Mouse (Mus musculus) bone marrow, adult 2 months (tissue): ENCODE measurements around the gene Phc2. TPM values are rescaled to one million over a fixed set of nuclear protein-coding genes. Genes with fewer than 3 reads are reported as not detected.
"Not testable (repeated sequence)": the region's sequence is repeated elsewhere in the genome, so short reads cannot be mapped to it uniquely, and the experiment has no call there.

Experiments
- H3K27ac ChIP-seq: fragments of 200-500 bp; 2 replicates; pipeline ENCODE4 v1.5.1; 2012; ENCODE audit warnings: low read depth, mild to moderate bottlenecking, control low read depth, inconsistent platforms, low read length; ENCODE audit not compliant: control insufficient read depth, poor library complexity, insufficient read depth
- H3K4me1 ChIP-seq: fragments of 200-500 bp; 2 replicates; pipeline ENCODE4 v1.6.1; 2011; ENCODE audit warnings: low read length; ENCODE audit not compliant: control insufficient read depth, insufficient read depth
- H3K4me3 ChIP-seq: fragments of 200-500 bp; replicated peaks from 2 replicates; pipeline ENCODE3; 2011; ENCODE audit warnings: mild to moderate bottlenecking, low read depth, low read length, control low read depth; ENCODE audit not compliant: control insufficient read depth
- CTCF ChIP-seq: fragments of 200-500 bp; IDR thresholded peaks from 2 replicates; pipeline ENCODE4 v1.5.1; 2011; ENCODE audit warnings: low read length, control low read depth; ENCODE audit not compliant: control insufficient read depth, insufficient read depth
- POLR2A ChIP-seq: fragments of 200-500 bp; IDR thresholded peaks from 2 replicates; pipeline ENCODE4 v1.6.1; 2011; ENCODE audit warnings: low read depth, mild to moderate bottlenecking, control low read depth, low read length, borderline replicate concordance; ENCODE audit not compliant: control insufficient read depth
- WGBS: fragments of 180-500 bp; shearing (Covaris S2); methylation state at CpG from one replicate; pipeline ENCODE4 v1.1.7; 2018; 5-methylcytosine and 5-hydroxymethylcytosine counted together
- polyA plus RNA-seq: library from polyadenylated mRNA; stranded (reverse); fragments of >200 nt; gene quantifications from 2 replicates; pipeline ENCODE4 v1.2.4, GENCODE M21; 2011; ENCODE audit warnings: low replicate concordance; ENCODE audit not compliant: missing spikeins, insufficient read depth, insufficient read length

Phc2 gene
- polyA plus RNA-seq, 1 experiment: 36.8 TPM

DNA sequence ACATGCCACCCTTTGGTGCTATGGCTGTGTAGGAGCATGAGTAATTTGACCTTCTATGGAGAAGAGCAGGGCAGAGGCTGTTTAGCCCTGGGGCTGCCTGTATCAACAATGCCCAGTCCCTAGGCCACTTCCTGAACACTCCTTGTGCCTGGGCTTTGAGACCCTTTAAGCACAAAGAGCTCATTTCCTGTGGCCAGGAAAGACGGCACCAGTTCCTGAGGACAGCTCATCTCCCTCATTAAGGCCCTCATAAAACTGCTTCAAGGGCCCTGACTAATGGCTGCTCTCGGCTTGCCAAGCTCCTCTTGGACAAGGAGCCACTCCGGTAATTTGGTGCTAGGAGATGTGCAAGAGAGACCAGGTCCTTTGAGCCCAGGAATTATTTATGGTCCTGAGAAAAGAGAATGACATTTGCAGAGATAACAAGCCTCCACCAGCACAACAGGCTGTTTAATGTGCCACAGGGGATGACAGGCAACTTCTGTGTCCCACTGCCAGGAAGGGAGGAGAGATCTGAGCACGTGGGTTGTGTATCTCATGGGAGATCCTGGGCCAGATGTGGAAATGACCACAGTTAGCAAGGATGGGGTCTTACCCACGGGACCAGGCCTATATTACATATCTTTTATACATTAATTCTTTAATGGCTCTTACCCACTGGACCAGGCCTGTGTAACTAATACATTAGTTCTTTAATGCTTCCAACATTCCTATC lies 1.8 kb upstream of the Phc2 start:
- TF ChIP-seq CTCF (no peak), POLR2A (no peak)
- no peaks in the 10 kb centered on the region; the same call in 1 of the 2 replicates for H3K4me1 ChIP-seq
- H3K4me3 ChIP-seq: no peak overlapping the region
- WGBS: 35% methylated on average over 5 of the region's 5 CpGs
- no peak overlapping the region for H3K27ac ChIP-seq

- TF ChIP-seq POLR2A: no peak
- TF ChIP-seq CTCF: no peak
- Histone ChIP-seq H3K4me3 (peak overlapping the region; percentile 62), H3K27ac (no peak overlapping the region; the same call in 1 of the 2 replicates), H3K4me1 (no peaks in the 10 kb centered on the region; the same call in 1 of the 2 replicates)
- 3% methylated on average over 12 of the region's 12 CpGs for WGBS
Measured at GRCm38 (mm10) chr4:128655446-128655845, 944 bp downstream of the Phc2 start.

DNA sequence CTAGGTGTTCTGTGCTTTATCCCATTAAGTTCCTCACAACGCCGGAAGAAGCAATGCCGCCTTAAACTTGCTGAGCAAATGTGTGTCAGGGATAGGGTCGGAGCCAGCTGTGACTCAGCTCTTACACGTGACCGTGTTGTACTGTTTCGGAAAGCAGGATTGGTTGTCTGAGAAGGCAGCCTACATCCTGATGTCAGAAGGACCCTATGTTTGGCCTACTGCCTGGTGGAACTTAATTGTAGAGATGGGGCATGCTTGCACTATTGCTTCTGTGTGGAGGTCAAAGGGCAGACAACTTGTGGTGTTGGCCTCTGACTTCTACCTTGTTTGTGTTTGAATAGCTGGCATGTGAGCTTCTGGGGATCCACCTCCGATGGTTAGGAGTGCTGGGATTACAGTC lies 5.7 kb downstream of the Phc2 start:
- TF ChIP-seq POLR2A: no peak
- no peak for TF ChIP-seq CTCF
- WGBS: 82% methylated on average over 8 of the region's 8 CpGs
- no peak overlapping the region for H3K27ac ChIP-seq
- peaks cover 1% of the 10 kb centered on the region; the same call in 1 of the 2 replicates for H3K4me1 ChIP-seq
- no peak overlapping the region for H3K4me3 ChIP-seq

DNA sequence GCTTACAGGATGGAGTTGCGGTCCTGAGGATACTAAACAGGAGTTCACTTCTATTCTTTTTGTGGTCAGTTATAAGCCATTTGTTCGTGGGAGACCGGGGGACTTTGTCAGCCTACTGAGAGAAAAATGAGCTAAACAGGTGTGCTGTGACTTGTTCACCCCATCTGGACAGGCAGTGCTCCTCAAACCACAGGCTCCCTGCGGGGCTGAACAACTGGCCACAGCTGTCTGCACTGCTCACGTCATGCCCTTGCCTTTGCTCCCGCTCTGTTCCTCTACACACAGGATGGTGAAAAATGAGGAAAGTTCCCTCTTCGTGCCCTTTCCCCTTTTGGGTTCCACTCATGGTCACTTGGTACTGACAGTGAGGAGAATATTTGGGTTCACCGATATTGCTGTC lies 6.6 kb downstream of the Phc2 start:
- WGBS: 75% methylated on average over 8 of the region's 8 CpGs
- Histone ChIP-seq H3K4me3 (no peak overlapping the region), H3K4me1 (peaks cover 1% of the 10 kb centered on the region; the same call in 1 of the 2 replicates), H3K27ac (no peak overlapping the region)
- no peak for TF ChIP-seq POLR2A
- no peak for TF ChIP-seq CTCF

DNA sequence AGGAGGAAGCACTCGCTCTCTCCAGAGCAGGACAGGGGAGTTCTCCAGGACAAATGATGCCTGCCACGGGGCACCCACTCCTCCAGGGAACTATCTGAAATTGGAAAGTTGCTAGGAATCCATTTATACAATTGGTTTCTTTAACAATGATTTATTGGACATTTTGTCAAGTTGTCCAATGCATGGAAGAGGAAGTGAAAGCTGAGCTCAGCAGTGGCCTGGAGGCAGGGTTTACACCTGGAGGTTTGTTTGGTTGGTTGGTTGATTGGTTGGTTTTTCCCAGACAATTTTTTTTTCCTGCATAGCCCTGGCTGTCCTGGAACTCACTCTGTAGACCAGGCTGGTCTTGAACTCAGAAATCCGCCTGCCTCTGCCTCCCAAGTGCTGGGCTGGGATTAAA lies 9.5 kb downstream of the Phc2 start:
- Histone ChIP-seq H3K4me1 (peaks cover 1% of the 10 kb centered on the region; the same call in 1 of the 2 replicates), H3K4me3 (no peak overlapping the region), H3K27ac (no peak overlapping the region)
- TF ChIP-seq CTCF: no peak
- TF ChIP-seq POLR2A: no peak
- 47% methylated on average over 3 of the region's 3 CpGs for WGBS

GRCm38 (mm10) chr4:128666362-128666761 lies 11.9 kb downstream of the Phc2 start:
- 53% methylated on average over 7 of the region's 7 CpGs for WGBS
- not testable (repeated sequence) for H3K27ac ChIP-seq, H3K4me1 ChIP-seq, H3K4me3 ChIP-seq

DNA sequence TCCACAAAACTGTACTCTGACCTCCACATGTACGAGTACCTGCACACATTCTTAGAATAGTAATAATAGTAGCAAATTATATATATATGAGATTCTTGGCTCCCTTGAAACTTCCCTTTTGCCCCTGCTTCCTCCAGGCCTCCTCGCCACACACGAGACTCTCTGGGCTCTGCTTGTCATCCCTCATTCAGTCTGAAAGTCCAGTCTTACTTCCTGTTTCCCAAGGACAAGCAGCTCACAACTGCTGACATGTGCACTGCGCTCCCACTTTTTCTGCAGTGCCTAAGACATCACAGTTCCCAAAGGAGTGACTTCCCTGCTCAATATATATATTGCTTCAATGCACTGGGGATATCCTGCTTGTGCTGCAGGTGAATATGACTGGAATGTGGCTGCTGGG lies 12.7 kb downstream of the Phc2 start:
- H3K4me1 ChIP-seq, H3K4me3 ChIP-seq, H3K27ac ChIP-seq: not testable (repeated sequence)
- WGBS: 19% methylated on average over 4 of the region's 4 CpGs

DNA sequence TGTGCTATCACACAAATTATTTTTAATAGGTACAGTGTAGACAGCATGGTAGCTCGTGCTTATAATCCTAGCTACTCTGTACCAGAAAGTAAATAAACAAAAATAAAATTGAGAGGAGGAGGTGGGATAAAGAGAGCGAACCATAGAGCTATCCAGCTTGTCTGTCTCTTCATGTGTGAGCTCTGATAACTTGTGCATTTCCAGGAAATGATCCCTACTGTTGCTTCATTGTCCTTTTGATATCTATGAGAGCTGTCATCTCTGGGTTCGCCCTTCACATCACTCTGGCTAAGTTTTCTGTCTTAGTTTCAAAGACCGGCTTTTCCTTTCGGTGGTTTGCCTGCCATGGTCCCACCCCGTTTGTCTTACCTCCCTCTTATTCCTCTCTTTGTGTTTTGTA lies 14.7 kb downstream of the Phc2 start:
- Histone ChIP-seq H3K4me1 (no peaks in the 10 kb centered on the region; the same call in 1 of the 2 replicates), H3K27ac (no peak overlapping the region)
- WGBS: 69% methylated on average over 6 of the region's 6 CpGs

More for the DNA sequence above, 14.7 kb downstream of the Phc2 start:
- H3K4me3 ChIP-seq: no peak overlapping the region
- TF ChIP-seq CTCF (no peak), POLR2A (no peak)
